Mouse (Mus musculus) cerebellum, adult 2 months (tissue): Measurements from ENCODE around the gene Traf2.

ENCODE experiments used
- CTCF ChIP-seq: fragments of 200-500 bp; IDR thresholded peaks from 2 replicates; pipeline ENCODE4 v1.5.1; 2011; ENCODE audit warnings: low read depth, mild to moderate bottlenecking, control low read depth, low read length, moderate library complexity, borderline replicate concordance; ENCODE audit not compliant: insufficient read depth
- POLR2A ChIP-seq: fragments of 200-500 bp; IDR thresholded peaks from 2 replicates; pipeline ENCODE4 v1.6.1; 2011; ENCODE audit warnings: low read length, control low read depth, borderline replicate concordance; ENCODE audit not compliant: insufficient read depth

- 0 out of 2 replicates have a peak, but pooled peaks have one; percentile 13 for TF ChIP-seq CTCF
- TF ChIP-seq POLR2A, result peak; percentile 29; the same call in 1 of the 2 replicates
Measured at GRCm38 (mm10) chr2:25477967-25478675, 68.6 kb downstream of the Traf2 start.
